Mouse (Mus musculus) thymus, postnatal 14 days (tissue): ENCODE measurements around the gene Olfr620.

Experiments used
- DNase-seq: peaks from one replicate; pipeline ENCODE4 v3.0.0; 2021

Gene Olfr620

DNA sequence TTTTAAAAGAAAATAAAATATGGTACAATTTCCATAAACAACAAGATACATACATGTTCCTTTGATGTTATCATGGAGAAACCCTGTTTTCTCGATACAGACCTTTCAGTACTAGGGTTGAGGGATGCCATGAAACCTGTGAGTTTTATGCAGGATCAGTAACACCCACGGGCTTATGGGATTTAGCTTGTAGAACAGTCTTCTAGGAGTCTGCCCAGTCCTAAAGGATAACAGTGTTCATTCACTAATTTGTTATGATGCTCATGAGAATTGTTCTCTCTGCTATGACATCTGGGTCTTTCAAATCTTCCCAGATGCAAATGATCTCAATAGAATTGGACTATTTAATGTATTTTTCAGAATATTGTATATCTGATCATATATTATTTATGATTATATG is at the start of gene Olfr620:
Olfr620 (minus strand) TSS at position 101 of the 400 bp plus-strand sequence.
- DNase-seq: no peak

DNA sequence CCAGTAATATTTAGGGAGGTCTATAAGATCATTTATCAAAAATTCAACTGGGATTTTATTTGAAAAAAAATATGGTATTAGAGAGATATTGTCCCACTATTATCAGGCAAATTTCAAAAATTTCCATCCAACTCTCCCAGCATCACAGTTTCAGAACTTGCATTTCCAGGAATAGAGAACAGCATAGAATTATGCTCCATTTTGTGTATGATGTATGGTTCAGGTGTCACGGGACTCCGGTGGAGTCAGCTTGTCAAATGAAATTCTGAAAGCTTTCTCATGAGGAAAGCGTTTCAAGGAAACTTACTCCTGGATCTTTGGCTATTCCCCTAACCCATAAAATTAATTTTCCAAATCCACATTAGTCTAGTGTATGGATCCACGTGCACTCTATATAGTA is 31.7 kb upstream of the Olfr620 start:
- DNase-seq: no peak

DNA sequence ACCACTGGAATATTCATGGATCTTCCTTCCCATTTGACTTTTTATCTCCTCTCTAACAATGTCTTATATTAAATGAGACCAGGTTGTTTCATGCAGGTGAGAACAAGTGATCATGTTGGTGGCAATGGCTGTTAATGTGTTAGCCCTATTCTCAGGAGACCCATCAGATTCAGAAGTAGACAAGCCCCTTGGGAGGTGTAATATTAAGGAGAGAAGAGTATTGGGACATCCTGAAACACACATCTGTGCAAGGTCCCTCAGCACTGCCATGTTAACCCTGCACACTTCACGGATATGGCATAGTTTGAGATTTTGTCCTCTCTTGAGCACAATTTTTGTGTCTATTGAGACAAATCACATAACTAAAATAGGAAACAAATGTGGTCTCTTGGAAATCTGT is 30.3 kb upstream of the Olfr620 start, which contains the start of gene Olfr622:
Olfr622 (minus strand) TSS at position 101 of the 400 bp plus-strand sequence.
- no peak for DNase-seq

DNA sequence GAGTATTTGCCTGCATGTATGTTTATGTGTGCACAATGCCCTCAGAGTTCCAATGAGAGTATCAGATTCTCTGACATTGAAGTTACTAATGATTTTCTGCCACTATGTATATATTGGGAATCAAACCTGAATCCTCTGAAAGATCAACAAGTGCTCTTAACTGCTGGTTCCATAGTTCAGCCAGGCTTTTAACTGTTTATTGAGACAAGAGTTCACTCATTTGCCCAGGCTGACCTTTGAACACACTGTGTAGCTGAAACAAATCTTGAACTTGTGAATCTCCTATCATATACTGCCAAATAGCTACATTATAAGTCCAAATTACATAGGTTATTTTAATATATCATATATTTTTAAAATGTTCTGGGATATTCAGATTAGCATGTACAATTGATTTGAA is 24.5 kb upstream of the Olfr620 start:
- no peak for DNase-seq

DNA sequence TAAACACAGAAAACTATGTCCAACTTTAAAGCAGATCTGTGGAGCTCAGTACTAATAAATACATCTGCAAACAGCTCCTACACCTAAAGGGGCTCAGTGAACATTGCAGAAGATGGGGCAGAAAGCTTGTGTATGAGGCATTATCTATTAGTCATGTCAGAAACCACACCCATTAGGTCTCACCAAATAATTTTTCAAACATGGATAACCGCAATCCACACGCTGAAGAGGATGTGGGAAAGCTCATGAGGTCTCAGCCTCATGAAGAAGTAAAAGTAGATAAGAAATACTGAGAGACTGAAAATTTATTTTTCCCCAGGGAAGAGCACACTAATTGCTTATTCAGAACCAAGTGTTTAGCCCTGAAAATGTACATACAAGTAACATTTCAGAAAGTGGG is 4.9 kb downstream of the Olfr620 start:
- no peak for DNase-seq

DNA sequence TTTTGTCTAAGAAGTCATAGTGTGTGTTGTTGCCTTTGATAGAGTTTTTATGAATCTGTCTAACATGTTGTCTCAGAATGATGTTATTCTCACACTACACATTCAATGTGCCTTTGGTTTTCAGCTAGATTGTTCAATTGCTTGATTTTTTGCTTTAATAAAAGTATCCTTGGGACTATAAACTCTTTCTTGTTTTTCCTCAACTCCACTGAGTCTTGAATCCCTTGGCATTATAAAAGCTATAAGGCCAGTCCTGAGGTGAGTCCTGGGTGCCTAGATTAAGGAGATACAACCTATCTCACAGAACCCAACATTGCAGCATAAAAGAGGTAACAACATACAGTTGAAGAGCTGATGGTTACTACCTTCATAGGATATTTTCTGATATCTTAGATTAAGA is 12.1 kb downstream of the Olfr620 start, which contains the start of gene Olfr619:
Olfr619 (plus strand) TSS at position 301 of the 400 bp plus-strand sequence.
- DNase-seq: no peak

DNA sequence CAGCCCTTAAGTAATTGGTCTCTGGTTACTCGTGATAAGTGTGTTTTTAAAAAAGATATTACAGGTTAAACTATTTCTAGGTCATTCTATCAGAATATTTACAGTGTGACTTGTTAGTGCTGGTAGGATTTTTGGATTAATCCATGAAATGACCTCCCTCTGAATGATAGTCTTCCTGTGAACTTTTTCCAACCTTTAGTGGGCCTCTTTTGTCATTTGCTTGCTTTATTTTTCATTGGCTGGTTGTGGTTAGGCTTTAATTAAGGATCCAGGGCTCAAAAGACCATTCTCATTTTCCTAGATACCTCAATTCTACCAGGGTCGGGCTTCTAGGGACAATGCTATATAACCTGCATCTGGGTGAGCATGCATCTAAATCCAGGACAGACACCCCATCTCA is 22.5 kb downstream of the Olfr620 start, which contains the start of gene Olfr618:
Olfr618 (plus strand) TSS at position 301 of the 400 bp plus-strand sequence.
- DNase-seq: no peak

DNA sequence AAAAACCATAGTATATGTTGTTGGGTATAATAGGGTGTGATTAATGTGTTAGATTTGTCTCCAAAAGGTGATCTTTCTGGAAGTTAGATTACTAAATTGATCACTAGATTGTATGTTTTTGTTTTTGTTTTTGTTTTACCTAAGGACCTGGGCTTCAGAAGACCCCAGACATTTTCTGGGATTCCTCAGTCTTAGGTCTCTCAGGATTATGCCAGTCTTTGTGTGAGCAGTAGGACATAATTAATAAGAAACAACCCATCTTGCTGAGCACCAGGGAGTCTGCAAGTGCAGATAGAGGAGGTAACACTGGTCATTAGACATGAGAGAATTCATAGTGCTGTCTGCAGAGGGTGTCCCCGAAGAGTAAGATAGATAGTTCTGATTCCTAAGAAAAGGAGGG is 39.6 kb downstream of the Olfr620 start, which contains the start of gene Olfr617:
Olfr617 (plus strand) TSS at position 301 of the 400 bp plus-strand sequence.
- no peak for DNase-seq

DNA sequence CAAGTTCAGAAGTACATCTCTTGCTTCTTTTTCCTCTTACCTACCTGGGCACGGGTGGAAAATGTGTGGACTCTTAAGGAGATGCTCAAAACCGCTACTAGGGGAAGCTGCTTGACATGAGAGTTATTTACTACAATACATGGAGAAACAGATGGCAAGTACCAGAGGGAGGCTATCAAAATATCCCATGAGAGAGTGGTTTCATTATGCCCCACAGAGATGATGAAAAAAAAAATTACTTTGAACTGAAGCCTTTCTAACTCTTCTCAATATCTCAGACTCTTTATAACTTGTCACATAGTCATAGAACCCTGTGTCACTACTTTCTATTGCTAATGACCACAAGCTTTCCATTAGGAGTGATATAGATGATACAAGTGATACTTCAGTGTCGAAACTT is 43.3 kb downstream of the Olfr620 start, which contains the start of gene Olfr616:
Olfr616 (minus strand) TSS at position 101 of the 400 bp plus-strand sequence.
- no peak for DNase-seq

DNA sequence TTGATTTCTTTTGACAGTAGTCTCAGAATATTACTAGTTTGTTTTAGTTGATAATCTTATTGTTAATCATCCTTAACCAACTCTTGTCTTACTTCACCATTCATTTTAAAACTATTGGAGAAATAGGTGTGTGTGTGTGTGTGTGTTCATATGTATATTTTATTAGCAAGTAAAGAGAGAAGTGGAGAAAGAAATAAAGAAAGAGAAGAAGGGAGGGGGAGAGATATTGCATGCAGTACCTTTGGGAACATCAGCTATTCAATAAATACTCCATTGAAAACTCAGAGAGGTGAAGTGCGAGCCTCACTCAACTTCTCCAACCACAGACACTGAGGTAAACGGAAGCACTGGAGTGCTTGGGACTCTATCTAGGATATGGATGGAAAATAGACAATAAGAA is 56.6 kb downstream of the Olfr620 start, which contains the start of gene Olfr615:
Olfr615 (plus strand) TSS at position 301 of the 400 bp plus-strand sequence.
- DNase-seq: no peak
